Mouse (Mus musculus) cerebellum, adult 2 months (tissue): ENCODE data around the gene Wls.

Source experiments
- CTCF ChIP-seq: fragments of 200-500 bp; IDR thresholded peaks from 2 replicates; pipeline ENCODE4 v1.5.1; 2011; ENCODE audit warnings: low read depth, mild to moderate bottlenecking, control low read depth, low read length, moderate library complexity, borderline replicate concordance; ENCODE audit not compliant: insufficient read depth
- POLR2A ChIP-seq: fragments of 200-500 bp; IDR thresholded peaks from 2 replicates; pipeline ENCODE4 v1.6.1; 2011; ENCODE audit warnings: low read length, control low read depth, borderline replicate concordance; ENCODE audit not compliant: insufficient read depth

DNA sequence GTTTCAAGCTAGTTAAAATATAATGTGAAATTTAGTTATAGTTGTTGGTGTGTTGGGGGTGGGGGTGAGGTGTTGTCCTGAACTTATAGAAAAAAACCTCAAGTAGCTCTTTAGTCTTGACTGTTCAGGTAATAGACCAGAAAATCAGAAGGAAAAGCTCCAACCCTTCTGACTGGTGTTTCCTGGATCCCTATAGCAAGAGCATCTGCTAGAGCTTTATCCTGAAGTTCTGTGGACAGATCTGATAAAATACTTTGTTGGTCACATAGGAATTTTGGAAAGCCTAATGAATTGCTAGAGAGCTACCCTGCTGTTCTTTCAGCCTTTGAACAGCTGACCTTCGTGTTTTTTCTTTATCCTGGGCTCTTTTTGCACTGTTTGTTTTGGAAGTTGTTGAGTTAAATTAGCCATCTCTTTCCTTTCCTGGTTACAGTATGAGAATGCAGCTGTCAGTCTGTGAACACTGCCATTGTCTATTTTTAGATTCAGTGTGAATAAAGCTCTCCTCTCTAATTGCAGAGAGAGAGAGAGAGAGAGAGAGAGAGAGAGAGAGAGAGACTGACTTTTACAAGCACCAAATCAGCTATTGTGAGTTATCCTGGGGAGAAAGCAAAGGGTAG lies 46.4 kb downstream of the Wls start:
- TF ChIP-seq POLR2A: no peak
- TF ChIP-seq CTCF: no peak
